Mouse (Mus musculus): ENCODE data around the gene Tmem211. TPM values are rescaled to one million over a fixed set of nuclear protein-coding genes. Genes with fewer than 3 reads are reported as not detected.
A peak's percentile ranks its signal among the peaks of the same experiment; 100 is the strongest.

Gene Tmem211
- polyA plus RNA-seq (2021), result not detected

GRCm38 (mm10) chr5:113226632-113227102 lies at the start of gene Tmem211:
Gene Tmem211, plus strand, starts transcription at chr5:113226909.
- ATAC-seq, result peak; percentile 94
- POLR2A ChIA-PET, result interaction anchor here (1.5 to 1.6 kb wide), 2 partner anchors 46 to 127 kb away, joined by 4 read pairs; no protein-coding TSS in a partner anchor

GRCm38 (mm10) chr5:113179451-113179842 lies 47.3 kb upstream of the Tmem211 start:
- POLR2A ChIA-PET, result interaction anchor here (0.7 to 1.8 kb wide), 4 partner anchors 33 to 47 kb away, joined by 4 to 8 read pairs (median 5); partner anchors contain the start of gene Tmem211
- no peak for DNase-seq (ENCODE audit: low read depth, low spot score)
- in situ Hi-C loops (cut with MboI; ENCODE audit: low pct_unique_long_range_greater_than_20kb), result no loop called here
- ATAC-seq, result no peak
- H3K27me3 ChIP-seq, result no peaks in the 10 kb centered on the region
- no peak for TF ChIP-seq CTCF (IDR thresholded peaks at IDR 0.05)
- CTCF ChIA-PET, result interaction anchor here (0.6 to 3.5 kb wide), 19 partner anchors 10 to 89 kb away, joined by 3 to 36 read pairs (median 5); partner anchors contain the start of genes 2900026A02Rik and Tmem211

More at GRCm38 (mm10) chr5:113226632-113227102, at the start of gene Tmem211:
- DNase-seq (ENCODE audit: low read depth, low spot score), result peak; percentile 71
- CTCF ChIA-PET, result interaction anchor here (0.7 to 2.9 kb wide), 29 partner anchors 10 to 135 kb away, joined by 3 to 30 read pairs (median 5); no protein-coding TSS in a partner anchor
- in situ Hi-C loops (cut with MboI; ENCODE audit: low pct_unique_long_range_greater_than_20kb), result loop anchor here (5.0 to 25.0 kb wide), 3 partner anchors 129 to 789 kb away; partner anchors contain the start of gene Gm6588
- H3K27me3 ChIP-seq, result no peaks in the 10 kb centered on the region
- no peak for TF ChIP-seq CTCF (IDR thresholded peaks at IDR 0.05)

- TF ChIP-seq CTCF (IDR thresholded peaks at IDR 0.05), result no peak
- ATAC-seq, result peak; percentile 88
- in situ Hi-C loops (cut with MboI; ENCODE audit: low pct_unique_long_range_greater_than_20kb), result loop anchor here (5.0 kb wide), 1 partner anchor 42 kb away; the partner anchor contains the start of gene 2900026A02Rik
- ChIA-PET POLR2A (interaction anchor here (0.7 to 1.8 kb wide), 5 partner anchors 33 to 47 kb away, joined by 4 to 8 read pairs (median 5); partner anchors contain the start of gene Tmem211), CTCF (interaction anchor here (0.6 to 3.5 kb wide), 21 partner anchors 10 to 90 kb away, joined by 3 to 36 read pairs (median 5); partner anchors contain the start of genes 2900026A02Rik and Tmem211)
- H3K27me3 ChIP-seq, result no peaks in the 10 kb centered on the region
- DNase-seq (ENCODE audit: low read depth, low spot score), result peak; percentile 71
Observed at GRCm38 (mm10) chr5:113179843-113180682, 46.6 kb upstream of the Tmem211 start.

GRCm38 (mm10) chr5:113180755-113181154 lies 46.0 kb upstream of the Tmem211 start:
- no peak for TF ChIP-seq CTCF (IDR thresholded peaks at IDR 0.05)
- ChIA-PET CTCF (interaction anchor here (1.1 to 3.5 kb wide), 14 partner anchors 11 to 90 kb away, joined by 3 to 36 read pairs (median 6); partner anchors contain the start of genes 2900026A02Rik and Tmem211), POLR2A (interaction anchor here (1.0 to 1.8 kb wide), 3 partner anchors 35 to 46 kb away, joined by 4 to 8 read pairs (median 5); partner anchors contain the start of gene Tmem211)
- no peak for DNase-seq (ENCODE audit: low read depth, low spot score)
- no peaks in the 10 kb centered on the region for H3K27me3 ChIP-seq
- in situ Hi-C loops (cut with MboI; ENCODE audit: low pct_unique_long_range_greater_than_20kb), result loop anchor here (5.0 kb wide), 1 partner anchor 42 kb away; the partner anchor contains the start of gene 2900026A02Rik
- peak; percentile 23 for ATAC-seq

- ATAC-seq, result no peak
- no peaks in the 10 kb centered on the region for H3K27me3 ChIP-seq
- DNase-seq (ENCODE audit: low read depth, low spot score), result no peak
- in situ Hi-C loops (cut with MboI; ENCODE audit: low pct_unique_long_range_greater_than_20kb), result loop anchor here (5.0 kb wide), 1 partner anchor 41 kb away; the partner anchor contains the start of gene 2900026A02Rik
- ChIA-PET POLR2A (no interaction called here), CTCF (interaction anchor here (1.3 to 3.5 kb wide), 10 partner anchors 11 to 91 kb away, joined by 4 to 36 read pairs (median 8); partner anchors contain the start of genes 2900026A02Rik and Tmem211)
- TF ChIP-seq CTCF (IDR thresholded peaks at IDR 0.05), result no peak
Observed at GRCm38 (mm10) chr5:113181441-113181840, 45.3 kb upstream of the Tmem211 start.

GRCm38 (mm10) chr5:113190558-113190957 lies 36.2 kb upstream of the Tmem211 start:
- DNase-seq (ENCODE audit: low read depth, low spot score), result no peak
- no peak for ATAC-seq
- no peaks in the 10 kb centered on the region for H3K27me3 ChIP-seq
- in situ Hi-C loops (cut with MboI; ENCODE audit: low pct_unique_long_range_greater_than_20kb), result no loop called here
- POLR2A ChIA-PET, result no interaction called here
- CTCF ChIA-PET, result interaction anchor here (3.4 to 3.9 kb wide), 2 partner anchors 10 to 36 kb away, joined by 10 to 13 read pairs; partner anchors contain the start of gene Tmem211
- no peak for TF ChIP-seq CTCF (IDR thresholded peaks at IDR 0.05)

GRCm38 (mm10) chr5:113191901-113192300 lies 34.8 kb upstream of the Tmem211 start:
- in situ Hi-C loops (cut with MboI; ENCODE audit: low pct_unique_long_range_greater_than_20kb), result no loop called here

GRCm38 (mm10) chr5:113193762-113194161 lies 32.9 kb upstream of the Tmem211 start:
- no peaks in the 10 kb centered on the region for H3K27me3 ChIP-seq
- ATAC-seq (no peak), DNase-seq (ENCODE audit: low read depth, low spot score) (no peak)
- POLR2A ChIA-PET, result interaction anchor here (0.6 kb wide), 1 partner anchor 67 kb away, joined by 4 read pairs; no protein-coding TSS in a partner anchor
- CTCF ChIA-PET, result interaction anchor here (1.2 to 3.9 kb wide), 4 partner anchors 13 to 33 kb away, joined by 3 to 13 read pairs (median 6); partner anchors contain the start of gene Tmem211
- TF ChIP-seq CTCF (IDR thresholded peaks at IDR 0.05), result no peak
- in situ Hi-C loops (cut with MboI; ENCODE audit: low pct_unique_long_range_greater_than_20kb), result no loop called here

More at GRCm38 (mm10) chr5:113191901-113192300, 34.8 kb upstream of the Tmem211 start:
- no peaks in the 10 kb centered on the region for H3K27me3 ChIP-seq
- POLR2A ChIA-PET, result no interaction called here
- DNase-seq (ENCODE audit: low read depth, low spot score), result no peak
- TF ChIP-seq CTCF (IDR thresholded peaks at IDR 0.05), result no peak
- CTCF ChIA-PET, result interaction anchor here (3.4 to 3.9 kb wide), 2 partner anchors 11 to 35 kb away, joined by 10 to 13 read pairs; partner anchors contain the start of gene Tmem211
- ATAC-seq, result no peak

GRCm38 (mm10) chr5:113195451-113195850 lies 31.3 kb upstream of the Tmem211 start:
- no peak for TF ChIP-seq CTCF (IDR thresholded peaks at IDR 0.05)
- ChIA-PET POLR2A (no interaction called here), CTCF (interaction anchor here (1.0 kb wide), 1 partner anchor 9 kb away, joined by 3 read pairs; no protein-coding TSS in a partner anchor)
- H3K27me3 ChIP-seq, result no peaks in the 10 kb centered on the region
- in situ Hi-C loops (cut with MboI; ENCODE audit: low pct_unique_long_range_greater_than_20kb), result no loop called here
- ATAC-seq (no peak), DNase-seq (ENCODE audit: low read depth, low spot score) (no peak)

GRCm38 (mm10) chr5:113195907-113196306 lies 30.8 kb upstream of the Tmem211 start:
- in situ Hi-C loops (cut with MboI; ENCODE audit: low pct_unique_long_range_greater_than_20kb), result no loop called here
- CTCF ChIA-PET, result interaction anchor here (1.0 kb wide), 1 partner anchor 9 kb away, joined by 3 read pairs; no protein-coding TSS in a partner anchor
- ATAC-seq, result no peak

More at GRCm38 (mm10) chr5:113195907-113196306, 30.8 kb upstream of the Tmem211 start:
- DNase-seq (ENCODE audit: low read depth, low spot score), result no peak
- POLR2A ChIA-PET, result no interaction called here
- TF ChIP-seq CTCF (IDR thresholded peaks at IDR 0.05), result no peak
- H3K27me3 ChIP-seq, result no peaks in the 10 kb centered on the region

Measured in Patski (cell line).